Mouse (Mus musculus) CH12.LX (cell line): ENCODE measurements around the gene Prdm5.

Experiments
- CTCF ChIP-seq, 2 experiments: IDR thresholded peaks in 1 of 2; conservative IDR thresholded peaks in 1 of 2; 2 replicates each; pipeline ENCODE4 v1.5.1; 2011 to 2012; ENCODE audit warnings: low read depth in 2 of 2, low read length in 2 of 2, improper control_type of control experiment in 1 of 2, inconsistent platforms in 1 of 2, mild to moderate bottlenecking in 1 of 2, moderate library complexity in 1 of 2
- EP300 ChIP-seq: IDR thresholded peaks from 2 replicates; pipeline ENCODE4 v1.6.1; 2011; ENCODE audit warnings: low read length, improper control_type of control experiment
- KAT2A ChIP-seq: IDR thresholded peaks from 2 replicates; pipeline ENCODE4 v1.6.1; 2012; ENCODE audit warnings: low read length, improper control_type of control experiment, inconsistent platforms; ENCODE audit not compliant: insufficient replicate concordance
- POLR2A ChIP-seq: IDR thresholded peaks from 2 replicates; pipeline ENCODE4 v1.6.1; 2011; ENCODE audit warnings: low read depth, mild to moderate bottlenecking, improper control_type of control experiment, low read length
- ZMIZ1 ChIP-seq: IDR thresholded peaks from 2 replicates; pipeline ENCODE4 v1.6.1; 2012; ENCODE audit warnings: low read depth, mild to moderate bottlenecking, inconsistent platforms, low read length, improper control_type of control experiment

DNA sequence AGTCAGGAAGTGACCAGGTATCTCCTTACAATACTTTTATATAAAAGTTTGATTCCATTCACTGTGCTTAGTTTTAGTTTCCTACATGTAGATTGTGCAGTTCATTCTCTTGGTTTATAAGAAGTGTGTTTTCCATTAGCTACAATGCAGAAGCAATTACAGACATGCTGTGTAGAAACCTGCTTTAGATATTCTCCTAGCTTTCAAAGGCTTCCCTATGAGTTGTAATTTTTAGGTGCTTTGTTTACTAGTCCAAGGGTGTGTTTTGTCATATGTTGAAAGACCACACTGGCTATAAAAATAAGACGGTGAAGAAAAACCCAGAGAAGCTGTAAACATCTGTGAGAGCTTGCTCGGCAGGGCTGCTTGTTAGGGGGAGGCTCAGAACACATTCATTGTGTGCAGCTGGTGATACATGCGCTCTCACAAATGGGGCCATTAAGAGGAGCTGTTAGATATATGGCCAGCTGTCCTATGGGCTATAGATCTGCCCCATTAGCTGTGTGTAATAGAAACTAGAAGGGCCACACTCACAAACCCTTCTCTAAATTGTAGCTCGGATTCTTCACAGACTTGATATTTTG is 144.8 kb downstream of the Prdm5 start:
- TF ChIP-seq ZMIZ1 (no peak), EP300 (no peak), CTCF (conservative IDR thresholded peaks at IDR 0.05 in 1 of 2, IDR thresholded peaks at IDR 0.05 in 1 of 2; ENCODE audit: low read depth in 2 of 2, low read length in 2 of 2) (no peak), POLR2A (no peak), KAT2A (no peak)
